Mouse (Mus musculus) C2C12 (cell line): ENCODE measurements around the gene Zfp879. TPM values are rescaled to one million over a fixed set of nuclear protein-coding genes. Genes with fewer than 3 reads are reported as not detected.

Source experiments
- H3K27me3 ChIP-seq: one replicate; pipeline ENCODE4 v1.6.1; 2011; ENCODE audit not compliant: control insufficient read depth, insufficient read depth, insufficient read length
- H3K36me3 ChIP-seq: one replicate; pipeline ENCODE4 v1.6.1; 2011; ENCODE audit not compliant: control insufficient read depth, insufficient read depth
- H3K4me3 ChIP-seq: one replicate; pipeline ENCODE4 v1.5.1; 2011; ENCODE audit warnings: mild to moderate bottlenecking, control low read depth; ENCODE audit not compliant: poor library complexity, insufficient read depth, severe bottlenecking
- H3K79me2 ChIP-seq: one replicate; pipeline ENCODE4 v1.6.1; 2011; ENCODE audit not compliant: control insufficient read depth, insufficient read depth
- H3K79me3 ChIP-seq: one replicate; pipeline ENCODE4 v1.6.1; 2011; ENCODE audit warnings: low read depth, control low read depth
- H3ac ChIP-seq: one replicate; pipeline ENCODE3; 2011; ENCODE audit warnings: low read depth; ENCODE audit not compliant: control insufficient read depth, insufficient read length
- CEBPB ChIP-seq: IDR thresholded peaks from one replicate; pipeline ENCODE4 v1.6.1; 2011; ENCODE audit warnings: low read depth, mild to moderate bottlenecking, control low read depth, moderate library complexity
- CTCF ChIP-seq: IDR thresholded peaks from one replicate; pipeline ENCODE4 v1.5.1; 2011; ENCODE audit not compliant: control insufficient read depth, insufficient read depth, insufficient read length
- FOSL1 ChIP-seq: IDR thresholded peaks from one replicate; pipeline ENCODE4 v1.8.0; 2011; ENCODE audit warnings: mild to moderate bottlenecking, low read length; ENCODE audit not compliant: poor library complexity, insufficient read depth, severe bottlenecking
- MAX ChIP-seq: IDR thresholded peaks from one replicate; pipeline ENCODE4 v1.6.1; 2011; ENCODE audit warnings: mild to moderate bottlenecking, control low read depth
- MYOD1 ChIP-seq: IDR thresholded peaks from one replicate; pipeline ENCODE4 v1.6.1; 2011; ENCODE audit warnings: low read depth; ENCODE audit not compliant: control insufficient read depth, insufficient read length
- MYOG ChIP-seq: IDR thresholded peaks from one replicate; pipeline ENCODE4 v1.6.1; 2011; ENCODE audit not compliant: control insufficient read depth, insufficient read length; ENCODE audit errors: extremely low read depth
- USF1 ChIP-seq: IDR thresholded peaks from one replicate; pipeline ENCODE4 v1.6.1; 2011; ENCODE audit warnings: low read depth, mild to moderate bottlenecking, control low read depth, moderate library complexity
- long read RNA-seq, 2 experiments: library from polyadenylated mRNA; unstranded; transcript quantifications; one replicate each; pipeline ENCODE4 v2.0.0; 2019 to 2020
- polyA plus RNA-seq: library from polyadenylated mRNA; unstranded; fragments of >200 nt; fragmentation: generic; extraction: Trizol; gene quantifications from one replicate; pipeline ENCODE4 v1.2.1, GENCODE M21; 2012; ENCODE audit warnings: missing spikeins

Zfp879 gene
- 0.01 TPM for polyA plus RNA-seq
- long read RNA-seq, experiment 1 = 0 reads
- long read RNA-seq, experiment 2 = 0 reads

DNA sequence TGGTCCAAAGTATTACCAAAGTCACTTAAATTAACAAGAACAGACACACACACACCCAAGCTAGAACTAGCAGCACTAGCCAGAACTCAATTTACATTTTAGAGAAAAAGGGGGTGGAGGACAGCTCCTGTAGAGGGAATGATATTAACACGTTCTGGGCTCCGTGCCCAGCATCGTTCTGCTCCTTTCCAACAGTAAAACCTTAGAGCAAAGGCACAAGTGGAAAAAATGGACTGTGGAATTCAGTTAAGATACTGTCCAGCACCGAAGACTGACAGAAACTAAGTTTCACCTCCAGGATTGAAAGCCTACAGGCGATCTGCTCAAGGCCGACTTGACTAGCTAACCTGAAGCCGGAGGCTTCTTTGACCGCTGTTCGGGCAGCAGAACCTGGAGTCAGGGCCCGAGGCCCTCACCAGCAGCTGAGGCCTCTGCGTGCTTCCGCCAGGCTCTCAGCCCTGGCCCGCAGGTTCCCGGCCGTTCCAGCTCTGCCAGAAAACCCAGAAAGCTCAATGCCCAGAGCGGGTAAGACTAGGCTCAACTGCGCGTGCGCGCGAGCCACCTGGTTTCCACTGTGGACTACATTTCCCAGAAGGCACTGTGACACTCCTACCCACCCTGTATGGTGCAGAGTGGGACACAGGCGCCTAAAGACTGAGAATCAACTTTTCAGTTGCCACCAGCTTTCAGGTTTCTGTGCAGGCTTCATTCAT is at the start of gene Zfp879:
TSS of gene Zfp879 (minus strand) at position 530 of the 713 bp plus-strand sequence.
- peaks cover 15% of the 10 kb centered on the region for H3K27me3 ChIP-seq
- no peaks in the 10 kb centered on the region for H3K79me3 ChIP-seq
- no peak within 1 kb of the TSS for H3K4me3 ChIP-seq
- H3K36me3 ChIP-seq = no peaks in the 10 kb centered on the region
- TF ChIP-seq USF1 = no peak
- TF ChIP-seq MAX = no peak
- no peak for TF ChIP-seq MYOD1
- TF ChIP-seq FOSL1 = no peak
- TF ChIP-seq MYOG = no peak
- no peak for TF ChIP-seq CEBPB
- TF ChIP-seq CTCF = no peak
- H3K79me2 ChIP-seq = no peaks in the 10 kb centered on the region
- no peak within 1 kb of the TSS for H3ac ChIP-seq

DNA sequence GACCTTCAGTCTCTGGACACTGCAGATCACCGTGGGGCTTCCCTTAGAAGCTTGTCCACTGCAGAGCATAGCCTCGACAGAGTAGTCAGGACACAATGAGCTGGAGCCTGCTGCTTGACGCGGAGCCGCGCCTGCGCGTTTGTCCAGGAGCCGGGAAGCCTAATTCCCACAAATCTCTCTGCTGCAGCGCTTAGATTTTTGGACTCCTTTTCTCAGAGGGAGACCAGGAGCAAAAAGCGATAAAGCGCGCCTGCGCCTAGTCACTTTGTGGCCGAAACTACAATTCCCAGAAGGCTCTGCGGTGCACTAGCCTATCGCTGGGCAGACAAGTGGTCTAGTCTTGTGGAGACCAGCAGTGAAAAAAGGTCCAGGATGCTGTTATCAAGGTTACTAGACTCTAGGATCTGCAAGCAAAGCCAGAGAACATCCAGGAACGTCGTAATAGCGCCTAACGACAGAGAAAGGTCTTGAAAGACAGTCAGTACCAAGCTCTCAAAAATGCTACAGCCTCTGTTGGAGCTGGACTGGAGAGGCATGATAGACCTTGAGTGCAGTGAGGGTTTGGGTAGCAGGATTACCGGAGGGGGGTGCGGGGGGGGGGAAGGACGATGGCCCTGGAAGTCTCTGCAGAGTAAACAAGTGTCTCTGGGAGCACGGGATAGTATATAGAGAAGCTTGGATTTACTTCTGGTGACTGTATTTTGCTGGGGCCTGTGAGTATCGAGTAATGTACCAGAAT is 46.2 kb upstream of the Zfp879 start, which contains the start of gene Zfp454:
TSS of gene Zfp454 (minus strand) at position 262 of the 739 bp plus-strand sequence.
- Histone ChIP-seq H3K27me3 (no peaks in the 10 kb centered on the region), H3K36me3 (no peaks in the 10 kb centered on the region), H3K79me3 (no peaks in the 10 kb centered on the region), H3K79me2 (no peaks in the 10 kb centered on the region), H3ac (no peak within 1 kb of the TSS), H3K4me3 (no peak within 1 kb of the TSS)
- TF ChIP-seq USF1 (no peak), MAX (no peak), MYOG (no peak), CEBPB (no peak), FOSL1 (no peak), CTCF (no peak), MYOD1 (no peak)

DNA sequence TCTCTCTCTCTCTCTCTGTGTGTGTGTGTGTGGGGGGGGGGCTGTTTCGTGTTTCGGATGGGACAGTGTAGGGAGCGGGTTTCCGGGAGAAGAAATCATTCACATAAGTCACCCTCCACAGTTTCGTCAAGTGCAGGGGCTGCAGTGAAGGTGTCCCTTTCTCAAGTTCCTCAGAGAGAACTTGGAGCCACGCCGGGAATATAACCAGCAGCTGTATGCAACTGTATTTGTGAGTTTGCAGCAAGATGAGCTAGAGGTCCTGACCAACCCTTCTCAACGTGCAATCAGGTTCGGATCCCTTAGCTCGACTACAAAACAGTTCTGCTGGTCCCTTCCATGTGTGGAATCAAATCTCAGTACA is 45.6 kb upstream of the Zfp879 start:
- no peak for TF ChIP-seq FOSL1
- no peak for TF ChIP-seq MYOG
- no peak for TF ChIP-seq USF1
- no peak for TF ChIP-seq CTCF
- no peak for TF ChIP-seq MYOD1
- TF ChIP-seq CEBPB = no peak
- no peak for TF ChIP-seq MAX
- Histone ChIP-seq H3K27me3 (no peaks in the 10 kb centered on the region), H3K4me3 (no peak overlapping the region), H3K36me3 (no peaks in the 10 kb centered on the region), H3K79me3 (no peaks in the 10 kb centered on the region), H3ac (no peak overlapping the region), H3K79me2 (no peaks in the 10 kb centered on the region)

DNA sequence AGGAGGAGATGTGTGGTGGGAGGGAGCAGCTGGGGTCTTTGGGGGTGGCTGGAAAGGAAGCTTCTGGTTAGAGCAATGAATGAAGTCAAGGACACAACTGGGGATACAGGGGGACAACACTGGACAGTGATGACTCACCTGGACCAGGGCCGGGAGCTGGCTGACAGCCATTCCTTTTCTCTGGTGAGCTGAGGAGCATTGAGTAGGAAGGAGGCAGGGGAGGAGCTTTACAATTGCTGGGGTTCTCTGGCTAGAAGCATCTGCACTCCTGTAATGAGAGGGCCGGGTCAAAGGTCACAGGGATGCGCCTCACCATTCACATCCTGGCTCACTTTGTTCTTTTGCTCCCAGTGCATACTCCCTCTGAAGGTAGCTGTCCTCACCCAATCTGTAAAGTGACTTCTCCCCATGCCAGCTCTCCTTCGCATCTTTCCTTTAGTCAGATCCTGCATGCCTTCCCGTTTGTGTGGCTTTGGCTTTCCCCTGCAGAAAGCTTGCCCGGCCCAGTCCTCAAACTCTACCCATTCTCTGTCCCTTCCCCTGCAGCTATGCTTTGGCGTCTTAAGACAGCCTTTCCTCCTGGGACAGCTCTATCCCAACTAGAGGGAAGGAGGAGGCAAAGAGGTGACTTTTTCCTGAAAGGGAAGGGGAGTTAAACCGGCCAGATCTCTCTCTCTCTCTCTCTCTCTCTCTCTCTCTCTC is 45.0 kb upstream of the Zfp879 start:
- Histone ChIP-seq H3K79me3 (no peaks in the 10 kb centered on the region), H3ac (no peak overlapping the region), H3K36me3 (no peaks in the 10 kb centered on the region), H3K4me3 (no peak overlapping the region), H3K27me3 (no peaks in the 10 kb centered on the region), H3K79me2 (no peaks in the 10 kb centered on the region)
- TF ChIP-seq MYOG = no peak
- TF ChIP-seq MAX = no peak
- no peak for TF ChIP-seq USF1
- no peak for TF ChIP-seq MYOD1

DNA sequence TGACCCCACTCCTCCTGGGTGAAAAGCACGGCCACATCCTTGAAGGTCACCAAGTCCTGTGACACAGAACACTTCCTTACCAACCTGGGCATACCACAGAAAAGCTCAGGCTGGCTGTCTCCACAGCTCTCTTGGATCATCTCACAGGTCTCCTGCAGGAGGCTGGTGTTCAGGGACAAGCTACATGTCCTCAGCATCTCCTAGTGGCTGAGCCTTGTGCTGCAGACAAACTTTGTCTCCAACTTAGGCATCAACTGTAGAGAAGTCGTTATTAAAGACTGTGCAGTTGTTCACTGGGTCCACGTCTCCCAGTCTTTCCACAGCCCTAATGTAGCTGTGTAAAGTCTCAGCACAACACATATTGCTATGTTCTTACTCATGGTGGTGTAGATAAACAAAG is 42.4 kb upstream of the Zfp879 start:
- Histone ChIP-seq H3ac (no peak overlapping the region), H3K4me3 (no peak overlapping the region), H3K79me2 (no peaks in the 10 kb centered on the region), H3K36me3 (no peaks in the 10 kb centered on the region), H3K79me3 (no peaks in the 10 kb centered on the region), H3K27me3 (no peaks in the 10 kb centered on the region)
- no peak for TF ChIP-seq MYOD1
- TF ChIP-seq CTCF = no peak
- no peak for TF ChIP-seq USF1
- no peak for TF ChIP-seq MAX
- TF ChIP-seq CEBPB = no peak
- no peak for TF ChIP-seq FOSL1
- no peak for TF ChIP-seq MYOG
